Mouse (Mus musculus) gastrocnemius, adult 18-20 months (tissue): ENCODE results near the gene Serpina3n. TPM values are rescaled to one million over a fixed set of nuclear protein-coding genes. Genes with fewer than 3 reads are reported as not detected.
"Not testable (repeated sequence)": the region's sequence is repeated elsewhere in the genome, so short reads cannot be mapped to it uniquely, and the experiment has no call there.

Experiments used
- DNase-seq: peaks from one replicate; pipeline ENCODE4 v3.0.0; 2021; ENCODE audit warnings: low spot score
- long read RNA-seq, 2 experiments: library from polyadenylated mRNA; stranded (forward); transcript quantifications; one replicate each; pipeline ENCODE4 v2.0.0; 2021
- total RNA-seq, 2 experiments: library from RNA; stranded (reverse); gene quantifications; 2 replicates each; pipeline ENCODE4 v1.2.3; 2021

Gene Serpina3n
- 10 to 100 TPM in 1 of 2 experiments, 1 to 10 TPM in 1; 6.6 to 10.6 TPM for total RNA-seq
- long read RNA-seq, experiment 1, partial matches to known transcripts, result 0 of 6 reads
- long read RNA-seq, experiment 1, other reads (novel, unspliced or antisense), result 2 of 6 reads
- long read RNA-seq, experiment 2, partial matches to known transcripts, result 0 of 1 reads
- long read RNA-seq, experiment 2, other reads (novel, unspliced or antisense), result 0 of 1 reads

- peak; percentile 21 for DNase-seq
Measured at GRCm38 (mm10) chr12:104406454-104406885, at the start of gene Serpina3n. Gene Serpina3n, plus strand, starts transcription at chr12:104406729.

- DNase-seq, result no peak
Measured at GRCm38 (mm10) chr12:104369986-104370385, 36.5 kb upstream of the Serpina3n start.

GRCm38 (mm10) chr12:104377179-104377578, 29.4 kb upstream of the Serpina3n start:
- DNase-seq, result not testable (repeated sequence)

GRCm38 (mm10) chr12:104378351-104378750, 28.2 kb upstream of the Serpina3n start:
- not testable (repeated sequence) for DNase-seq

GRCm38 (mm10) chr12:104378815-104379214, 27.7 kb upstream of the Serpina3n start:
- DNase-seq, result not testable (repeated sequence)

GRCm38 (mm10) chr12:104379856-104380255, 26.7 kb upstream of the Serpina3n start:
- DNase-seq, result no peak

GRCm38 (mm10) chr12:104381071-104381604, 25.4 kb upstream of the Serpina3n start:
- DNase-seq, result not testable (repeated sequence)

GRCm38 (mm10) chr12:104385987-104386386, 20.5 kb upstream of the Serpina3n start:
- not testable (repeated sequence) for DNase-seq

- not testable (repeated sequence) for DNase-seq
Measured at GRCm38 (mm10) chr12:104386878-104387277, 19.7 kb upstream of the Serpina3n start.

- no peak for DNase-seq
Measured at GRCm38 (mm10) chr12:104388477-104388876, 18.1 kb upstream of the Serpina3n start.

GRCm38 (mm10) chr12:104391057-104391456, 15.5 kb upstream of the Serpina3n start:
- not testable (repeated sequence) for DNase-seq

GRCm38 (mm10) chr12:104403968-104404367, 2.6 kb upstream of the Serpina3n start:
- DNase-seq, result no peak

- DNase-seq, result no peak
Measured at GRCm38 (mm10) chr12:104412507-104412906, 6.0 kb downstream of the Serpina3n start.

- DNase-seq, result no peak
Measured at GRCm38 (mm10) chr12:104414576-104414975, 8.0 kb downstream of the Serpina3n start.

GRCm38 (mm10) chr12:104415625-104416315, 9.2 kb downstream of the Serpina3n start:
- peak; percentile 58 for DNase-seq

- peak; percentile 76 for DNase-seq
Measured at GRCm38 (mm10) chr12:104418340-104419135, 12.0 kb downstream of the Serpina3n start.

GRCm38 (mm10) chr12:104419136-104419462, 12.6 kb downstream of the Serpina3n start:
- DNase-seq, result no peak

GRCm38 (mm10) chr12:104422615-104423392, 16.3 kb downstream of the Serpina3n start:
- DNase-seq, result no peak

GRCm38 (mm10) chr12:104425591-104425990, 19.1 kb downstream of the Serpina3n start:
- no peak for DNase-seq

GRCm38 (mm10) chr12:104426915-104427314, 20.4 kb downstream of the Serpina3n start:
- DNase-seq, result no peak

- DNase-seq, result no peak
Measured at GRCm38 (mm10) chr12:104431359-104431758, 24.8 kb downstream of the Serpina3n start.
